ENCODE assay signal across 25 mouse cellular contexts in genomic region chr17:77642355-77642754, GRCm38 (mm10).
A peak's percentile ranks its signal among the peaks of the same experiment; 100 is the strongest.
DNase-seq lines count a peak whose midpoint lies in the region; ATAC-seq and TF ChIP-seq lines count a peak whose summit lies in the region.
"Had no signal": no experiment of that assay in that cellular context is flagged by ENCODE, and none has a peak within 500 bp of the region (broad histone marks: within the 10 kb centered on the region; RNA-seq: fewer than 3 reads in every experiment).

No protein-coding gene starts in this region.

- no peaks in the 10 kb centered on the region for H3K27me3 ChIP-seq in intestine, postnatal 0 days (replicated peaks; ENCODE audit: control insufficient read depth, insufficient read depth, low read length)
- H3K27me3 ChIP-seq in intestine, embryonic 16.5 days (replicated peaks; ENCODE audit: control insufficient read depth, insufficient read depth, low read length): no peaks in the 10 kb centered on the region
- no peaks in the 10 kb centered on the region for H3K27me3 ChIP-seq in midbrain, postnatal 0 days (ENCODE audit: insufficient read depth, low read length)
- no peaks in the 10 kb centered on the region for H3K27me3 ChIP-seq in midbrain, embryonic 11.5 days (ENCODE audit: control insufficient read depth, insufficient read depth, low read length)
- no peaks in the 10 kb centered on the region for H3K27me3 ChIP-seq in forebrain, embryonic 14.5 days (replicated peaks; ENCODE audit: control insufficient read depth, insufficient read depth, low read length)
- H3K27me3 ChIP-seq: embryonic facial prominence, embryonic 12.5 days; embryonic facial prominence, embryonic 15.5 days; forebrain, embryonic 15.5 days; heart, embryonic 12.5 days; heart, embryonic 15.5 days; hindbrain, embryonic 15.5 days; intestine, embryonic 15.5 days had no signal

- ATAC-seq in intestine, postnatal 0 days: no peak
- ATAC-seq in intestine, embryonic 16.5 days: no peak
- ATAC-seq in midbrain, postnatal 0 days (ENCODE audit: low FRiP score): no peak
- no peak for ATAC-seq in midbrain, embryonic 11.5 days (ENCODE audit: low FRiP score)
- peak; percentile 65 for ATAC-seq in megakaryocyte progenitor cell, adult 5-6 weeks (replicated peaks; ENCODE audit: poor library complexity)
- no peak for ATAC-seq in forebrain, embryonic 14.5 days
- ATAC-seq: forebrain, embryonic 15.5 days; intestine, embryonic 15.5 days had no signal

- no peak overlapping the region for H3K4me3 ChIP-seq in intestine, postnatal 0 days (ENCODE audit: low read depth, low read length)
- H3K4me3 ChIP-seq in intestine, embryonic 16.5 days (ENCODE audit: low read length): no peak overlapping the region
- no peak overlapping the region for H3K4me3 ChIP-seq in midbrain, postnatal 0 days (ENCODE audit: low read depth, low read length)
- H3K4me3 ChIP-seq in midbrain, embryonic 11.5 days (ENCODE audit: low read depth, low read length): no peak overlapping the region
- no peak overlapping the region for H3K4me3 ChIP-seq in forebrain, embryonic 14.5 days (ENCODE audit: low read depth, low read length)
- H3K4me3 ChIP-seq: embryonic facial prominence, embryonic 12.5 days; embryonic facial prominence, embryonic 15.5 days; forebrain, embryonic 15.5 days; heart, embryonic 12.5 days; heart, embryonic 15.5 days; hindbrain, embryonic 15.5 days; intestine, embryonic 15.5 days had no signal

- no peaks in the 10 kb centered on the region for H3K4me1 ChIP-seq in intestine, postnatal 0 days (replicated peaks; ENCODE audit: control insufficient read depth, insufficient read depth, low read length)
- H3K4me1 ChIP-seq in intestine, embryonic 16.5 days (ENCODE audit: control insufficient read depth, insufficient read depth, low read length): no peaks in the 10 kb centered on the region
- H3K4me1 ChIP-seq in midbrain, postnatal 0 days (ENCODE audit: insufficient read depth, low read length): no peaks in the 10 kb centered on the region
- no peaks in the 10 kb centered on the region for H3K4me1 ChIP-seq in midbrain, embryonic 11.5 days (ENCODE audit: control insufficient read depth, insufficient read depth, low read length)
- H3K4me1 ChIP-seq in forebrain, embryonic 14.5 days (ENCODE audit: control insufficient read depth, insufficient read depth, low read length): no peaks in the 10 kb centered on the region
- H3K4me1 ChIP-seq: embryonic facial prominence, embryonic 12.5 days; embryonic facial prominence, embryonic 15.5 days; forebrain, embryonic 15.5 days; heart, embryonic 12.5 days; heart, embryonic 15.5 days; hindbrain, embryonic 15.5 days; intestine, embryonic 15.5 days had no signal

- H3K36me3 ChIP-seq in intestine, postnatal 0 days (ENCODE audit: control insufficient read depth, insufficient read depth): no peaks in the 10 kb centered on the region
- no peaks in the 10 kb centered on the region for H3K36me3 ChIP-seq in intestine, embryonic 16.5 days (ENCODE audit: control insufficient read depth, insufficient read depth, low read length)
- H3K36me3 ChIP-seq in midbrain, postnatal 0 days (ENCODE audit: insufficient read depth, low read length): no peaks in the 10 kb centered on the region
- H3K36me3 ChIP-seq in midbrain, embryonic 11.5 days (ENCODE audit: control insufficient read depth, insufficient read depth, low read length): no peaks in the 10 kb centered on the region
- no peaks in the 10 kb centered on the region for H3K36me3 ChIP-seq in forebrain, embryonic 14.5 days (ENCODE audit: control insufficient read depth, insufficient read depth, low read length)
- H3K36me3 ChIP-seq: embryonic facial prominence, embryonic 12.5 days; embryonic facial prominence, embryonic 15.5 days; forebrain, embryonic 15.5 days; heart, embryonic 12.5 days; heart, embryonic 15.5 days; hindbrain, embryonic 15.5 days; intestine, embryonic 15.5 days had no signal

- peak; percentile 32 for TF ChIP-seq CTCF in intestine, postnatal 0 days (IDR thresholded peaks at IDR 0.05; ENCODE audit: low read depth)
- TF ChIP-seq CTCF in midbrain, postnatal 0 days (IDR thresholded peaks at IDR 0.05): peak; percentile 27; the same call in 1 of the 2 replicates

- no peak for DNase-seq in midbrain, postnatal 0 days (ENCODE audit: low spot score)
- DNase-seq in midbrain, embryonic 11.5 days (ENCODE audit: low spot score, missing footprints): no peak
- peak; percentile 47 for DNase-seq in MEL-GATA-1-ER (ENCODE audit: extremely low read depth, low read depth)
- no peak for DNase-seq in layer of hippocampus, adult 11-12 months (ENCODE audit: low spot score)
- no peak for DNase-seq in forebrain, embryonic 14.5 days (ENCODE audit: low spot score)
- DNase-seq: adrenal gland, adult 2 months; adrenal gland, postnatal 25 days; cerebellum, adult 11-12 months; cerebellum, adult 8-10 months; cerebellum, postnatal 10 days; cerebellum, postnatal 36 days; gastrocnemius, postnatal 25 days; heart, adult 18-20 months; heart, postnatal 10 days; heart, postnatal 36 days had no signal

- no peaks in the 10 kb centered on the region for H3K9me3 ChIP-seq in intestine, postnatal 0 days (ENCODE audit: control insufficient read depth)
- no peaks in the 10 kb centered on the region for H3K9me3 ChIP-seq in intestine, embryonic 16.5 days (ENCODE audit: control insufficient read depth, low read length)
- no peaks in the 10 kb centered on the region for H3K9me3 ChIP-seq in midbrain, postnatal 0 days (ENCODE audit: low read length)
- no peaks in the 10 kb centered on the region for H3K9me3 ChIP-seq in midbrain, embryonic 11.5 days (ENCODE audit: control insufficient read depth, low read length)
- no peaks in the 10 kb centered on the region for H3K9me3 ChIP-seq in forebrain, embryonic 14.5 days (replicated peaks; ENCODE audit: control insufficient read depth, low read length)
- H3K9me3 ChIP-seq: embryonic facial prominence, embryonic 12.5 days; embryonic facial prominence, embryonic 15.5 days; forebrain, embryonic 15.5 days; heart, embryonic 12.5 days; heart, embryonic 15.5 days; hindbrain, embryonic 15.5 days; intestine, embryonic 15.5 days had no signal

- no peak overlapping the region for H3K27ac ChIP-seq in intestine, postnatal 0 days (ENCODE audit: low read depth, low read length)
- no peak overlapping the region for H3K27ac ChIP-seq in intestine, embryonic 16.5 days (ENCODE audit: low read length)
- H3K27ac ChIP-seq in midbrain, postnatal 0 days (ENCODE audit: low read depth, low read length): no peak overlapping the region
- H3K27ac ChIP-seq in midbrain, embryonic 11.5 days (ENCODE audit: low read depth, low read length): no peak overlapping the region
- no peak overlapping the region for H3K27ac ChIP-seq in forebrain, embryonic 14.5 days (ENCODE audit: low read depth, low read length)
- H3K27ac ChIP-seq: embryonic facial prominence, embryonic 12.5 days; embryonic facial prominence, embryonic 15.5 days; forebrain, embryonic 15.5 days; heart, embryonic 15.5 days; hindbrain, embryonic 15.5 days; intestine, embryonic 15.5 days had no signal

- H3K9ac ChIP-seq in intestine, postnatal 0 days (ENCODE audit: low read depth, low read length): no peak overlapping the region
- no peak overlapping the region for H3K9ac ChIP-seq in intestine, embryonic 16.5 days (ENCODE audit: low read depth, low read length)
- no peak overlapping the region for H3K9ac ChIP-seq in midbrain, postnatal 0 days (replicated peaks; ENCODE audit: low read length, poor library complexity, severe bottlenecking)
- no peak overlapping the region for H3K9ac ChIP-seq in midbrain, embryonic 11.5 days (ENCODE audit: low read length)
- no peak overlapping the region for H3K9ac ChIP-seq in forebrain, embryonic 14.5 days (ENCODE audit: low read length)
- H3K9ac ChIP-seq: embryonic facial prominence, embryonic 12.5 days; embryonic facial prominence, embryonic 15.5 days; forebrain, embryonic 15.5 days; heart, embryonic 12.5 days; heart, embryonic 15.5 days; hindbrain, embryonic 15.5 days; intestine, embryonic 15.5 days had no signal

- no peak overlapping the region for H3K4me2 ChIP-seq in intestine, postnatal 0 days (replicated peaks; ENCODE audit: low read depth)
- H3K4me2 ChIP-seq in intestine, embryonic 16.5 days (ENCODE audit: low read depth, low read length): no peak overlapping the region
- H3K4me2 ChIP-seq in midbrain, postnatal 0 days (ENCODE audit: low read depth, low read length, poor library complexity, severe bottlenecking): no peak overlapping the region
- H3K4me2 ChIP-seq in midbrain, embryonic 11.5 days: no peak overlapping the region
- H3K4me2 ChIP-seq in forebrain, embryonic 14.5 days (ENCODE audit: low read length): no peak overlapping the region
- H3K4me2 ChIP-seq: embryonic facial prominence, embryonic 12.5 days; embryonic facial prominence, embryonic 15.5 days; forebrain, embryonic 15.5 days; heart, embryonic 12.5 days; heart, embryonic 15.5 days; hindbrain, embryonic 15.5 days; intestine, embryonic 15.5 days had no signal

- 71% methylated on average over 2 of the region's 2 CpGs for WGBS in intestine, postnatal 0 days
- 80% methylated on average over 2 of the region's 2 CpGs for WGBS in intestine, embryonic 16.5 days
- 89% methylated on average over 2 of the region's 2 CpGs for WGBS in midbrain, postnatal 0 days
- 85% methylated on average over 2 of the region's 2 CpGs for WGBS in midbrain, embryonic 11.5 days
- WGBS in forebrain, embryonic 14.5 days: 92% methylated on average over 2 of the region's 2 CpGs
